Mouse (Mus musculus): Measurements from ENCODE around the gene Klb. TPM values are rescaled to one million over a fixed set of nuclear protein-coding genes. Genes with fewer than 3 reads are reported as not detected.

Gene Klb
- polyA plus RNA-seq, 1 experiment from 2014 or later = 0.12 TPM

GRCm38 (mm10) chr5:65356851-65357250 is 8.7 kb downstream of the Klb start:
- H3K9ac ChIP-seq (ENCODE audit: low read depth, low read length) = no peak overlapping the region
- no peak for DNase-seq (ENCODE audit: low spot score)
- no peaks in the 10 kb centered on the region for H3K27me3 ChIP-seq (ENCODE audit: insufficient read depth, low read length)
- peak; percentile 57; the same call in 1 of the 2 replicates for ATAC-seq (replicated peaks; ENCODE audit: low FRiP score, low read depth)
- no peak overlapping the region for H3K4me2 ChIP-seq (ENCODE audit: low read length)
- no peaks in the 10 kb centered on the region for H3K4me1 ChIP-seq (replicated peaks; ENCODE audit: insufficient read depth, low read length)
- H3K4me3 ChIP-seq (replicated peaks; ENCODE audit: low read depth, low read length) = no peak overlapping the region
- no peaks in the 10 kb centered on the region for H3K9me3 ChIP-seq (replicated peaks; ENCODE audit: low read length)
- H3K27ac ChIP-seq = no peak overlapping the region
- no peak for TF ChIP-seq CTCF (IDR thresholded peaks at IDR 0.05; ENCODE audit: low read depth)
- 67% methylated on average over 6 of the region's 6 CpGs for WGBS
- no peaks in the 10 kb centered on the region for H3K36me3 ChIP-seq (ENCODE audit: insufficient read depth, low read length)

GRCm38 (mm10) chr5:65357771-65358170 is 9.7 kb downstream of the Klb start:
- no peaks in the 10 kb centered on the region for H3K36me3 ChIP-seq (ENCODE audit: insufficient read depth, low read length)
- no peaks in the 10 kb centered on the region for H3K4me1 ChIP-seq (replicated peaks; ENCODE audit: insufficient read depth, low read length)
- no peaks in the 10 kb centered on the region for H3K9me3 ChIP-seq (replicated peaks; ENCODE audit: low read length)
- no peak overlapping the region for H3K4me3 ChIP-seq (replicated peaks; ENCODE audit: low read depth, low read length)
- DNase-seq (ENCODE audit: low spot score) = no peak
- TF ChIP-seq CTCF (IDR thresholded peaks at IDR 0.05; ENCODE audit: low read depth) = no peak
- H3K4me2 ChIP-seq (ENCODE audit: low read length) = no peak overlapping the region
- H3K9ac ChIP-seq (ENCODE audit: low read depth, low read length) = no peak overlapping the region
- H3K27ac ChIP-seq = no peak overlapping the region
- WGBS = 86% methylated on average over 3 of the region's 3 CpGs
- no peak for ATAC-seq (replicated peaks; ENCODE audit: low FRiP score, low read depth)
- no peaks in the 10 kb centered on the region for H3K27me3 ChIP-seq (ENCODE audit: insufficient read depth, low read length)

GRCm38 (mm10) chr5:65367837-65368236 is 19.7 kb downstream of the Klb start:
- ATAC-seq (replicated peaks; ENCODE audit: low FRiP score, low read depth) (no peak), DNase-seq (ENCODE audit: low spot score) (no peak)
- no peaks in the 10 kb centered on the region for H3K36me3 ChIP-seq (ENCODE audit: insufficient read depth, low read length)
- no peak overlapping the region for H3K27ac ChIP-seq
- no peaks in the 10 kb centered on the region for H3K4me1 ChIP-seq (replicated peaks; ENCODE audit: insufficient read depth, low read length)
- no peaks in the 10 kb centered on the region for H3K9me3 ChIP-seq (replicated peaks; ENCODE audit: low read length)
- no peak overlapping the region for H3K9ac ChIP-seq (ENCODE audit: low read depth, low read length)
- WGBS = 84% methylated on average over 11 of the region's 11 CpGs
- H3K27me3 ChIP-seq (ENCODE audit: insufficient read depth, low read length) = no peaks in the 10 kb centered on the region
- no peak overlapping the region for H3K4me3 ChIP-seq (replicated peaks; ENCODE audit: low read depth, low read length)
- TF ChIP-seq CTCF (IDR thresholded peaks at IDR 0.05; ENCODE audit: low read depth) = no peak
- H3K4me2 ChIP-seq (ENCODE audit: low read length) = no peak overlapping the region

GRCm38 (mm10) chr5:65371551-65371950 is 23.4 kb downstream of the Klb start:
- ATAC-seq (replicated peaks; ENCODE audit: low FRiP score, low read depth) (no peak), DNase-seq (ENCODE audit: low spot score) (no peak)
- TF ChIP-seq CTCF (IDR thresholded peaks at IDR 0.05; ENCODE audit: low read depth) = no peak
- Histone ChIP-seq H3K4me1 (replicated peaks; ENCODE audit: insufficient read depth, low read length) (no peaks in the 10 kb centered on the region), H3K4me3 (replicated peaks; ENCODE audit: low read depth, low read length) (no peak overlapping the region), H3K9me3 (replicated peaks; ENCODE audit: low read length) (no peaks in the 10 kb centered on the region), H3K27ac (no peak overlapping the region), H3K9ac (ENCODE audit: low read depth, low read length) (no peak overlapping the region), H3K27me3 (ENCODE audit: insufficient read depth, low read length) (no peaks in the 10 kb centered on the region), H3K36me3 (ENCODE audit: insufficient read depth, low read length) (no peaks in the 10 kb centered on the region), H3K4me2 (ENCODE audit: low read length) (no peak overlapping the region)
- 84% methylated on average over 7 of the region's 7 CpGs for WGBS

GRCm38 (mm10) chr5:65374746-65375145 is 26.6 kb downstream of the Klb start:
- DNase-seq (ENCODE audit: low spot score) (no peak), ATAC-seq (replicated peaks; ENCODE audit: low FRiP score, low read depth) (no peak)
- no peak overlapping the region for H3K4me3 ChIP-seq (replicated peaks; ENCODE audit: low read depth, low read length)
- TF ChIP-seq CTCF (IDR thresholded peaks at IDR 0.05; ENCODE audit: low read depth) = no peak
- WGBS = 81% methylated on average over 7 of the region's 7 CpGs
- H3K4me2 ChIP-seq (ENCODE audit: low read length) = no peak overlapping the region
- no peaks in the 10 kb centered on the region for H3K36me3 ChIP-seq (ENCODE audit: insufficient read depth, low read length)
- no peaks in the 10 kb centered on the region for H3K4me1 ChIP-seq (replicated peaks; ENCODE audit: insufficient read depth, low read length)
- H3K9ac ChIP-seq (ENCODE audit: low read depth, low read length) = no peak overlapping the region
- no peaks in the 10 kb centered on the region for H3K27me3 ChIP-seq (ENCODE audit: insufficient read depth, low read length)
- no peak overlapping the region for H3K27ac ChIP-seq
- H3K9me3 ChIP-seq (replicated peaks; ENCODE audit: low read length) = no peaks in the 10 kb centered on the region

- 57% methylated on average over 2 of the region's 2 CpGs for WGBS
- H3K9me3 ChIP-seq (replicated peaks; ENCODE audit: low read length) = no peaks in the 10 kb centered on the region
These were observed 37.6 kb downstream of the Klb start for GRCm38 (mm10) chr5:65385704-65386103.

More at GRCm38 (mm10) chr5:65385704-65386103, 37.6 kb downstream of the Klb start:
- Histone ChIP-seq H3K27ac (no peak overlapping the region), H3K36me3 (ENCODE audit: insufficient read depth, low read length) (peaks cover 26% of the 10 kb centered on the region), H3K9ac (ENCODE audit: low read depth, low read length) (no peak overlapping the region), H3K4me3 (replicated peaks; ENCODE audit: low read depth, low read length) (no peak overlapping the region), H3K4me2 (ENCODE audit: low read length) (no peak overlapping the region), H3K4me1 (replicated peaks; ENCODE audit: insufficient read depth, low read length) (peaks cover 8% of the 10 kb centered on the region), H3K27me3 (ENCODE audit: insufficient read depth, low read length) (no peaks in the 10 kb centered on the region)
- TF ChIP-seq CTCF (IDR thresholded peaks at IDR 0.05; ENCODE audit: low read depth) = no peak
- ATAC-seq (replicated peaks; ENCODE audit: low FRiP score, low read depth) = no peak
- no peak for DNase-seq (ENCODE audit: low spot score)
